Mouse (Mus musculus): ENCODE results near the gene Col23a1. TPM values are rescaled to one million over a fixed set of nuclear protein-coding genes. Genes with fewer than 3 reads are reported as not detected.
"Not testable (repeated sequence)": the region's sequence is repeated elsewhere in the genome, so short reads cannot be mapped to it uniquely, and the experiment has no call there.

Col23a1 gene
- total RNA-seq, 1 experiment from 2014 or later = not detected

GRCm38 (mm10) chr11:51593368-51593767 lies 303.6 kb downstream of the Col23a1 start:
- ATAC-seq (replicated peaks; ENCODE audit: insufficient number of reproducible peaks, low FRiP score, low TSS enrichment, poor library complexity, severe bottlenecking) = no peak

- ATAC-seq (replicated peaks; ENCODE audit: insufficient number of reproducible peaks, low FRiP score, low TSS enrichment, poor library complexity, severe bottlenecking) = no peak
Measured at GRCm38 (mm10) chr11:51593849-51594248, 304.1 kb downstream of the Col23a1 start.

GRCm38 (mm10) chr11:51594715-51595350 lies 305.1 kb downstream of the Col23a1 start:
- no peak for ATAC-seq (replicated peaks; ENCODE audit: insufficient number of reproducible peaks, low FRiP score, low TSS enrichment, poor library complexity, severe bottlenecking)

GRCm38 (mm10) chr11:51595459-51596083 lies 305.9 kb downstream of the Col23a1 start:
- no peak for ATAC-seq (replicated peaks; ENCODE audit: insufficient number of reproducible peaks, low FRiP score, low TSS enrichment, poor library complexity, severe bottlenecking)

GRCm38 (mm10) chr11:51597553-51597952 lies 307.8 kb downstream of the Col23a1 start:
- no peak for ATAC-seq (replicated peaks; ENCODE audit: insufficient number of reproducible peaks, low FRiP score, low TSS enrichment, poor library complexity, severe bottlenecking)

- ATAC-seq (replicated peaks; ENCODE audit: insufficient number of reproducible peaks, low FRiP score, low TSS enrichment, poor library complexity, severe bottlenecking) = no peak
Measured at GRCm38 (mm10) chr11:51602253-51602652, 312.5 kb downstream of the Col23a1 start.

DNA sequence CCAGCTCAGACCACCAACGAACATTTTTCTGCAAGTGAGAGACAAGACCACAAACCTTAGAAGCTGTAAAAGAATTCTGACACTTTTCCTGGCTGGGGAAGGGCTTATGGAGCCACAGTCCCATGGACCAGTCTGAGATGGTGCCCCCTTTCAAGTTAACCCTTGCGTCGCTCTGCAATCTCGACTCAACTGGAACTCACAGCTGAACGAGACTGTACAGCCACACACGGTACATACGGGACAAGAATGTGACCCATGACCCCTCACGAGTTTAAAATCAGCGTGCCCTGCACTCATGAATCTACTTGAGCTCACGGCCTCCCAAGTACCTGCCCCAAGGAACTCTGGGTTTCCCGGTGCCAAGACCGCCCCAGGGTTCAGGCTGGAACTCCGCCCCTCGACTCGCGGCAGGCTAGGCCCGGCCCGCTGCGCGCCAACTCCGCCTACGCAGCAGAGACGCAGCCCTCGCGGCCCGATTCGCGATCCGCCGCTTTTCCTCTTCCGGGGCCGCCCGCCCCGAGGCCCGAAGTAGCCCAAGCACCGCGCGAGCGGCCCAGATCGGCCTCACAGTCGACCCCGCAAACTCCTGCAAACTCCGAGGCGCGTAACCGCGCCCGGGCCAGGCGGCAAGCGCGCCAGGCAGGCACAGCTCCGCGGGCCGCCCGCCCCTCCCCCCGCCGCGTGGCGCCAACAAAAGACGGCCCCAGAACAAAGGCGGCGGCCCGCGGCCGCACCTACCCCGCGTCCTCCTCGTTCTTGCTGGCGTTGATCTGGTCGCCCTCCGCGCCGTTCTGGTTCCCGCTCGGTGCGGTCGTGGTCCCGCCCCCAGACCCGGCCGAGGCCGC lies 316.1 kb downstream of the Col23a1 start:
- peak; percentile 53 for ATAC-seq (replicated peaks; ENCODE audit: insufficient number of reproducible peaks, low FRiP score, low TSS enrichment, poor library complexity, severe bottlenecking)

DNA sequence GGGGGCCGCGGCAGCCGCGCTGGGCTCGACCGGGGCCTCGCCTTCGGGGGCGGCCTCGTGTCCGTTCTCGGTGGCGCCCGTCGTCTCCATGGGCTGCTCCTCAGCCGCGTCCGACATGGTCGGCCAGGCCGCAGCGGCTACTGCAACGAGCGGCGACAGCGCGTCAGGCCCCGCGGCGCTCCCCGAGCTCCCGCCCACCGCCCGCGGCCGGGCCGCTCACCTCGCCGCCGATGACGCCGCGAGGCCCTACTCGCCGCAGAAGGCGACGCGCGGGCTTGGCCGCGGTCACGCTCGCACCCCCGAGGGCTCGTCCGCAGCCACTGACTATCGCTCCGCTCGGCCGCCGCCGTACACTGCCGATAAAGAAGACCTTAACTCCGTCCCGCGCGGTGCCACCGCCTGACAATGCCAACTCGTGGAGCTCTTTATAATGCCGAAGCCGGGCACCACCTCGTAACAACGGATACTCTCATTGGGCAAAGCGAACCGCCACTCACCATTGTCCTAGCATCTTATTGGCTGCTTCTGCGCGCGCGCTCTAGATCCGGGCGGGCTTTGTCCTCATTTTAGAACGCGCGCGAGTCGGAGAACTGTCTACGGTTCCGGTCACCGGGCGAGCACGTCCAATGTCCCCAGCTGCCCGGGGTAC lies 316.9 kb downstream of the Col23a1 start, which contains the start of gene Hnrnpab:
Gene Hnrnpab, minus strand, starts transcription at position 401 of the 649 bp plus-strand sequence.
- peak; percentile 95 for ATAC-seq (replicated peaks; ENCODE audit: insufficient number of reproducible peaks, low FRiP score, low TSS enrichment, poor library complexity, severe bottlenecking)

- ATAC-seq (replicated peaks; ENCODE audit: insufficient number of reproducible peaks, low FRiP score, low TSS enrichment, poor library complexity, severe bottlenecking) = no peak; the same call in 1 of the 2 replicates
Measured at GRCm38 (mm10) chr11:51607096-51607738, 317.5 kb downstream of the Col23a1 start.

DNA sequence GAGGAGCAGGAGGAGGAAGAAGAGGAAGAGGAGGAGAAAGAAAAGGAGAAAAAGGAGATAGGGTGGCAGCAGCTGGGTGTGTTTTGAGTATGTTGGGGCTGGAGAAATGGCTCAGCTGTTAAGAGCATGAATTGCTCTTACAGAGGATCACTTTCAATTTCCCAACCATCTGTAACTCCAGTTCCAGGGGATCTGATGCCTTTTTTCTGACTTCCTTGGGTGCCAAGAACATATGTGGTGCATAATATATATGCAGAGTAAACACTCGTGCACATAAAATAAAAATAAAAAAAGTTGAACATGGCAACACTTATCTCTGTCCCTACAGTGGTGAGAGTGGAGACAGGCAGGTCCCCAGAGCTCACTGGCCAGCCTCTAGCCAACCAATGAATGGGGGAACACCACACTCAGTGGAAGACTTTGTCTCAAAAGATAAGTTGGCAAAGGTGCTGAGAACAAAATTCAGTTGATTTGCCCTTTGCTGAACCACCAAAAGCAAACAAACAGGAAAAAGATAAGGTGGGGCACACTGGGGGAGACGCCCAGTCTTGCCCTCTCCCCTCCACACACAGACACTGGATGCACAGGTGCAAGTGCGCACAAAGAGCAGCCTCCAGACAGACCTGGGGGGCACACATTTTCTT lies 319.7 kb downstream of the Col23a1 start:
- ATAC-seq (replicated peaks; ENCODE audit: insufficient number of reproducible peaks, low FRiP score, low TSS enrichment, poor library complexity, severe bottlenecking) = no peak

GRCm38 (mm10) chr11:51609940-51610339 lies 320.2 kb downstream of the Col23a1 start:
- ATAC-seq (replicated peaks; ENCODE audit: insufficient number of reproducible peaks, low FRiP score, low TSS enrichment, poor library complexity, severe bottlenecking) = not testable (repeated sequence)

DNA sequence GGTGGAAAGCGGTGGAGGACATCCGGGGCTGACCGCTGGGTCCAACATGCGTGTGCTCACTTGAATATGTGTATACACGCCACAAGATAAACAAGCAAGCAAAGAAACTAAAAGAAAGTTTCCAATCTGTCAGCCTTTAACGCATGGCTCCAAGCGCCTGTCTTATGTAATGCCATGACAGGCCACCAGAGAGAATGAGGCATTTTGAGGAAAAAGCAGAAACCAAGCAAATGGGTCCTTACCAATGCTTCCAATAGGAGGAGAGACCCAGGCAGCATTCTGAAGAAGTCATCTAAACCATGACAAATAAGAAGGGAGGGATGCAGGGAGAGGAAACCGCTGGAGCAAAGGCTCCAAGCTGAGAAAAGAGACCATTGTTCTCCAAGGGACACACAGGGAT lies 324.5 kb downstream of the Col23a1 start:
- ATAC-seq (replicated peaks; ENCODE audit: insufficient number of reproducible peaks, low FRiP score, low TSS enrichment, poor library complexity, severe bottlenecking) = no peak

GRCm38 (mm10) chr11:51615129-51615528 lies 325.4 kb downstream of the Col23a1 start:
- ATAC-seq (replicated peaks; ENCODE audit: insufficient number of reproducible peaks, low FRiP score, low TSS enrichment, poor library complexity, severe bottlenecking) = no peak

- peak; percentile 74 for ATAC-seq (replicated peaks; ENCODE audit: insufficient number of reproducible peaks, low FRiP score, low TSS enrichment, poor library complexity, severe bottlenecking)
Measured at GRCm38 (mm10) chr11:51615601-51616000, 325.9 kb downstream of the Col23a1 start.

GRCm38 (mm10) chr11:51616113-51616512 lies 326.4 kb downstream of the Col23a1 start:
- not testable (repeated sequence) for ATAC-seq (replicated peaks; ENCODE audit: insufficient number of reproducible peaks, low FRiP score, low TSS enrichment, poor library complexity, severe bottlenecking)

DNA sequence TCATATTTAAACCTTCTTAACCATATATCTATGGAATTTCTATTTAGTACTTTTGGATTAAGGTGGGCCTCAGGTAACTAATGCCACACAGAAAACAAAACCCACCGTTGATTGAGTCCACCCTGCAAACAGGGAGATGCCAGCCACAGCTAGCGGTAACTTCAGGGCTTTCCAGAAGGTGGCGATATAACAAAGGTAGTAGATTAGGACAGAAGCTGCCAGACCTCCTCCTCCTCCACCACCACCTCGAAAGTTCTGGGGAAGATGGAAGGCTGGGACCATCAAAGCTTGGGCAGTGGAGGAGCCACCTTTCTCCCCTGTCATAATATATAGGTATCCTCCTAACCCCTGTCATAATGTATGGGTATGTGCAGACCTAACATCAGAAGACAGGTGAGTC lies 328.0 kb downstream of the Col23a1 start:
- peak; percentile 59 for ATAC-seq (replicated peaks; ENCODE audit: insufficient number of reproducible peaks, low FRiP score, low TSS enrichment, poor library complexity, severe bottlenecking)

DNA sequence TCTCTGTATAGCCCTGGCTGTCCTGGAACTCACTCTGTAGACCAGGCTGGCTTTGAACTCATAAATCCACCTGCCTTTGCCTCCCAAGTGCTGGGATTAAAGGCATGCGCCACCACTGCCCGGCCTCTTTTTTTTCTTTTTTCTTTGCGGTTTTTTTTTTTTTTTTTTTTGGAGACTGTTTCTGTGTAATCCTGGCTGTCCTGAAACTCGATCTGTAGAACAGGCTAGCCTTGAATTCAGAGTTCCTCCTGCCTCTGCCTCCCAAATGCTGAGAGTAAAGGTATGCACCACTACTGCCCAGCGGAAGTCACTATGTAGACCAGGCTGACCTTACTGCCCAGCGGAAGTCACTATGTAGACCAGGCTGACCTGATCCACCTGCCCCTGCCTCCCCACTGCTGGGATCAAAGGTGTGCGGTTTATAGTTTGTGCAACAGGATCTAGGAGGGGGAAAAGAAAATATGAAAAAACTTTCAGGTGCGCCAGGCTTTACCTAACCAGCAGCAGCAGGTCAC lies 329.2 kb downstream of the Col23a1 start:
- no peak for ATAC-seq (replicated peaks; ENCODE audit: insufficient number of reproducible peaks, low FRiP score, low TSS enrichment, poor library complexity, severe bottlenecking)

All from monocyte, adult 5-6 weeks (primary cell).